Mouse (Mus musculus) hindbrain, postnatal 0 days (tissue): ENCODE results near the gene Rab36. TPM values are rescaled to one million over a fixed set of nuclear protein-coding genes. Genes with fewer than 3 reads are reported as not detected.

Source experiments
- ATAC-seq: fragments of 200-750 bp; cut with Nextera tagmentation; 2 replicates; pipeline ENCODE4 v1.8.0; 2017; ENCODE audit warnings: mild to moderate bottlenecking, moderate TSS enrichment, moderate library complexity
- DNase-seq: peaks from one replicate; pipeline ENCODE4 v3.0.0-alpha.2; 2015; ENCODE audit warnings: low spot score
- H3K27ac ChIP-seq: fragments of 300-500 bp; sonication (generic); 2 replicates; pipeline ENCODE4 v1.5.1; 2014; ENCODE audit warnings: mild to moderate bottlenecking
- H3K27me3 ChIP-seq: fragments of 300-500 bp; sonication (generic); 2 replicates; pipeline ENCODE4 v1.6.1; 2014; ENCODE audit warnings: low read length, mixed read lengths; ENCODE audit not compliant: insufficient read depth
- H3K36me3 ChIP-seq: fragments of 300-500 bp; sonication (generic); 2 replicates; pipeline ENCODE4 v1.6.1; 2014; ENCODE audit warnings: low read length, mixed read lengths; ENCODE audit not compliant: insufficient read depth
- H3K4me1 ChIP-seq: fragments of 300-500 bp; sonication (generic); 2 replicates; pipeline ENCODE4 v1.6.1; 2014; ENCODE audit warnings: antibody characterized with exemption, low read length, mixed read lengths; ENCODE audit not compliant: insufficient read depth
- H3K4me2 ChIP-seq: fragments of 300-500 bp; sonication (generic); 2 replicates; pipeline ENCODE4 v1.6.1; 2014; ENCODE audit warnings: low read depth, mild to moderate bottlenecking, low read length, moderate library complexity, mixed read lengths
- H3K4me3 ChIP-seq: fragments of 300-500 bp; sonication (generic); 2 replicates; pipeline ENCODE4 v1.5.1; 2014; ENCODE audit warnings: low read length
- H3K9ac ChIP-seq: fragments of 300-500 bp; sonication (generic); replicated peaks from 2 replicates; pipeline ENCODE4 v1.6.1; 2014; ENCODE audit warnings: mild to moderate bottlenecking, low read length, moderate library complexity, mixed read lengths
- H3K9me3 ChIP-seq: fragments of 300-500 bp; sonication (generic); 2 replicates; pipeline ENCODE4 v1.6.1; 2016; ENCODE audit warnings: low read length, mixed read lengths
- CTCF ChIP-seq: IDR thresholded peaks from 2 replicates; pipeline ENCODE4 v1.5.1; 2016; ENCODE audit warnings: antibody characterized with exemption, control low read depth, low read depth
- WGBS: fragments of 180-500 bp; shearing (Covaris S2); extraction: QIAGEN DNeasy Blood & Tissue Kit; methylation state at CpG from one replicate; pipeline ENCODE4 v1.1.7; 2014; 5-methylcytosine and 5-hydroxymethylcytosine counted together
- polyA plus RNA-seq: library from polyadenylated mRNA; unstranded; fragments of >200 nt; fragmentation: Nextera tagmentation; extraction: Ambion mirVana; gene quantifications from 2 replicates; pipeline ENCODE4 v1.2.1, GENCODE M21; 2015
- total RNA-seq: library from RNA; depleted of rRNA; stranded (reverse); fragments of >200 nt; gene quantifications from 2 replicates; pipeline ENCODE4 v1.2.3, GENCODE M21; 2014

Gene Rab36
- total and polyA plus RNA-seq, 2 experiments from 2014 or later: 17.7 to 25.3 TPM

DNA sequence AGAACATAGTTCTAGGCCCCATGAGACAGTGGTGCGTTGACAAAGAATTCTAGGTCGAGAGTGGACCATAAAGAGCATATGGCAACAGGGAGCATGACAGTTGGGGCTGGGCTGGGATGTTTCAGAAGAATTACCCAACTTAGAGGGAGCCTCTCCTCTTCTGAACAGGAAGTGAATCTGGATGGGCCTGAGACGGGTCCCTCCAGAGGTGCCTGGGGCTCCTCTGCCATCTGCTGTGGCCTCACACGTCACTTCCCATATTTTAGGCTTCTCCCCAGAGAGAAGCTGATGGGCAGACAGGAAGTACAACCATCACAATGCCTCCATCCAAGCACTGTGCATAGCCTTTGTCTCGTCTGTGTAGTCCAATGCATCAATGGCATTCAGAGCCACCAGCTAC lies 18.8 kb downstream of the Rab36 start:
- TF ChIP-seq CTCF: no peak
- H3K9ac ChIP-seq: no peak overlapping the region
- H3K4me1 ChIP-seq: peaks cover 25% of the 10 kb centered on the region
- no peak for ATAC-seq
- no peaks in the 10 kb centered on the region for H3K36me3 ChIP-seq
- H3K4me3 ChIP-seq: no peak overlapping the region
- no peaks in the 10 kb centered on the region for H3K27me3 ChIP-seq
- 50% methylated on average over 5 of the region's 5 CpGs for WGBS
- DNase-seq: no peak
- H3K9me3 ChIP-seq: no peaks in the 10 kb centered on the region
- H3K27ac ChIP-seq: no peak overlapping the region
- no peak overlapping the region for H3K4me2 ChIP-seq

- Histone ChIP-seq H3K27me3 (no peaks in the 10 kb centered on the region), H3K4me1 (peaks cover 25% of the 10 kb centered on the region), H3K4me2 (no peak overlapping the region), H3K9ac (no peak overlapping the region), H3K27ac (no peak overlapping the region), H3K9me3 (no peaks in the 10 kb centered on the region), H3K36me3 (no peaks in the 10 kb centered on the region), H3K4me3 (no peak overlapping the region)
- ATAC-seq (peak; percentile 33; the same call in 1 of the 2 replicates), DNase-seq (peak; percentile 59)
- TF ChIP-seq CTCF: no peak
- 8% methylated on average over 4 of the region's 4 CpGs for WGBS
Observed at GRCm38 (mm10) chr10:75056255-75056654, 19.4 kb downstream of the Rab36 start.

DNA sequence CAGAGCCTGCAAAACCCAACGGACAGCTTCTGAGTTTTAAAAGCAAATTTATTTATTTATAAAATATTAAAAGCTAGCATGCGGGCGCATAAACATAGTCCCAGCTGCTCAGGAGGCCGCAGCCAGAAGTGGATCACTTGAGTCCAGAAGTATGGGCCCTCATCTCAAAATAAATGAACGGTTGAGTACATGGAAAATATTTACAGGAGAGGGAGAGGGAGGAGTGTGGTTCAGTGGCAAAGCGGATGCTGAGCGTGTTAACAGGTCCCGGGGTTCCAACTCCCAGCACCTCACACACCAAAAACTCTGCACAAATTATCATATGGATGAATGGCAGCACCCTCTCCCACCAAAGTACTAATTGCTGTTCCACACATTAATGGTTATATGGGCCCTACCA lies 21.5 kb downstream of the Rab36 start:
- WGBS: 84% methylated on average over 8 of the region's 8 CpGs
- Histone ChIP-seq H3K9ac (no peak overlapping the region), H3K4me1 (peaks cover 40% of the 10 kb centered on the region), H3K9me3 (no peaks in the 10 kb centered on the region), H3K27me3 (no peaks in the 10 kb centered on the region), H3K4me2 (no peak overlapping the region), H3K36me3 (no peaks in the 10 kb centered on the region), H3K4me3 (no peak overlapping the region), H3K27ac (no peak overlapping the region)
- DNase-seq (no peak), ATAC-seq (no peak)
- TF ChIP-seq CTCF: no peak

DNA sequence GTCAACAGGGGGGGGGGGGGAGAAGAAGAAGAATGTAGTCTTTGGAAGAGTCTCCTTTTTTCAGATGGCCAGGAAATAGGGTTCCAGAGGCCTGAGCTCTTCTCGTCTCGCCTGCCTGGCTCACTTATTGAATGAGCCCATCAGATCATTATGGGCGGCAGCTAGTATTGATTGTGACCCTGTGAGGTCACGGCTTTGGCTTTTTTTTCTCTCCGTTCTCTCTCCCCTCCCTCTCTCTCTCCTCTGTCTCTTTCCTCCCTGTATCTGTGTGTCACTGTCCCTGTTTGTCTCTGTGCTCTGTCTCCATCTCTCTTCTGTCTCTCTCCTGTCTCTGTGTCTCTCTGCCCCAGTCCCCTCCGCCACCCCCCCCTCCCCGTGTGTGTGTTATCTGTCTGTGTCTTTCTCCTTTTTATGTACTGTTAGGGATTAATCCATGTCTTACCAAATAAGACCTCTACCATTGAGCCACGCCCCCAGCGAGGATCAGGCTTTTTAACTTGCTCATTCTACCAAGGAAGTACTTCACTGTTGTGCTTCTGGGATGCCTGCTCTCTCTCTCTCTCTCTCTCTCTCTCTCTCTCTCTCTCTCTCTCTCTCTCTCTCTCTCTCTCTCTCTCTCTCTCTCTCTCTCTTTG lies 22.0 kb downstream of the Rab36 start:
- 30% methylated on average over 9 of the region's 9 CpGs for WGBS
- Histone ChIP-seq H3K9ac (no peak overlapping the region), H3K36me3 (no peaks in the 10 kb centered on the region), H3K27me3 (no peaks in the 10 kb centered on the region), H3K4me1 (peaks cover 45% of the 10 kb centered on the region), H3K4me2 (0 out of 2 replicates have a peak overlapping the region, but pooled peaks have one; percentile 13), H3K27ac (no peak overlapping the region), H3K4me3 (no peak overlapping the region), H3K9me3 (no peaks in the 10 kb centered on the region)
- TF ChIP-seq CTCF: no peak
- no peak for ATAC-seq
- no peak for DNase-seq

DNA sequence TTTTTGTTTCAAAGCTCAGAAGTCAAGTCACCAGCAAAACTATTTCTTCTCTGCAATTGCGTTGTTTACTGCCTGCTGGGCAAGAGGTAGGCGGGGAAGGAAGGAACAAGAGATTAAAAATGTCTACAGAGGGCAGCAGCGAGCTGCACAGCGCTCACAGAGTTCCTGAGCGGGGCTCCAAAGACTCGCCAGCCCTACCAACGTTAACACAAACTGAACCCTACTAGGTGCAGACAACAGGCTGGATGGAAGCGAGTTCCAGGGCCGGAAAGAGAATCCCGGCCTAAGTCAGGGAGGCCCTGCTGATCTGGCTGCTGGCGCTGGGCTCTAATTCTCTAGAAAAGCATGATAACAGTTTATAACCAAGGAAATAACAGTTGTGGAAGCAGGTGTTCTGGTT lies 22.5 kb downstream of the Rab36 start:
- DNase-seq: peak; percentile 89
- Histone ChIP-seq H3K9me3 (no peaks in the 10 kb centered on the region), H3K27ac (no peak overlapping the region), H3K9ac (no peak overlapping the region), H3K4me3 (no peak overlapping the region), H3K36me3 (no peaks in the 10 kb centered on the region), H3K4me2 (peak overlapping the region; percentile 81), H3K4me1 (peaks cover 43% of the 10 kb centered on the region), H3K27me3 (no peaks in the 10 kb centered on the region)
- WGBS: 2% methylated on average over 11 of the region's 11 CpGs
- peak; percentile 82 for TF ChIP-seq CTCF
- ATAC-seq: 0 out of 2 replicates have a peak, but pooled peaks have one; percentile 45

- peak within 1 kb of the TSS; percentile 77 for H3K9ac ChIP-seq
- H3K4me1 ChIP-seq: peaks cover 46% of the 10 kb centered on the region
- WGBS: under 1% methylated on average over 65 of the region's 73 CpGs
- no peaks in the 10 kb centered on the region for H3K36me3 ChIP-seq
- DNase-seq: peak; percentile 87
- H3K9me3 ChIP-seq: no peaks in the 10 kb centered on the region
- ATAC-seq: peak; percentile 82
- peak within 1 kb of the TSS; percentile 81 for H3K4me2 ChIP-seq
- peak within 1 kb of the TSS; percentile 85 for H3K27ac ChIP-seq
- peak within 1 kb of the TSS; percentile 87 for H3K4me3 ChIP-seq
- H3K27me3 ChIP-seq: no peaks in the 10 kb centered on the region
- no peak for TF ChIP-seq CTCF
Observed at GRCm38 (mm10) chr10:75060217-75060842, 23.5 kb downstream of the Rab36 start, which contains the start of gene Bcr. Gene Bcr, plus strand, starts transcription at chr10:75060592.

- Histone ChIP-seq H3K27me3 (no peaks in the 10 kb centered on the region), H3K36me3 (no peaks in the 10 kb centered on the region), H3K4me3 (peak overlapping the region; percentile 87), H3K4me1 (peaks cover 48% of the 10 kb centered on the region), H3K9ac (peak overlapping the region; percentile 77), H3K9me3 (no peaks in the 10 kb centered on the region), H3K4me2 (peak overlapping the region; percentile 81), H3K27ac (peak overlapping the region; percentile 85)
- no peak for DNase-seq
- under 1% methylated on average over 36 of the region's 48 CpGs for WGBS
- no peak for TF ChIP-seq CTCF
- peak; percentile 13 for ATAC-seq
Observed at GRCm38 (mm10) chr10:75060843-75061235, 24.0 kb downstream of the Rab36 start.
